Mouse (Mus musculus) G1E (cell line): ENCODE measurements around the gene Hhip. TPM values are rescaled to one million over a fixed set of nuclear protein-coding genes. Genes with fewer than 3 reads are reported as not detected.

Experiments used
- ATAC-seq: 2 replicates; pipeline ENCODE4 v1.8.0; 2016; ENCODE audit warnings: mild to moderate bottlenecking; ENCODE audit not compliant: insufficient number of reproducible peaks, poor library complexity, low FRiP score, severe bottlenecking; ENCODE audit errors: extremely low read depth
- DNase-seq: peaks from one replicate; pipeline ENCODE4 v3.0.0; 2012; ENCODE audit warnings: low spot score
- H3K27me3 ChIP-seq: 2 replicates; pipeline ENCODE4 v1.6.1; 2012; ENCODE audit warnings: mild to moderate bottlenecking, low read length, inconsistent platforms; ENCODE audit not compliant: insufficient read depth
- H3K36me3 ChIP-seq: replicated peaks from 2 replicates; pipeline ENCODE3; 2012; ENCODE audit warnings: mild to moderate bottlenecking, inconsistent platforms
- H3K4me1 ChIP-seq: 2 replicates; pipeline ENCODE4 v1.6.1; 2012; ENCODE audit warnings: low read depth, low read length, inconsistent platforms, mixed read lengths; ENCODE audit not compliant: insufficient read depth
- H3K4me3 ChIP-seq: 2 replicates; pipeline ENCODE4 v1.5.1; 2012; ENCODE audit warnings: low read depth, mild to moderate bottlenecking, inconsistent platforms, low read length, moderate library complexity, mixed read lengths
- H3K9me3 ChIP-seq: replicated peaks from 2 replicates; pipeline ENCODE4 v1.6.1; 2012; ENCODE audit warnings: inconsistent platforms
- CTCF ChIP-seq: IDR thresholded peaks from 2 replicates; pipeline ENCODE4 v1.5.1; 2012; ENCODE audit warnings: low read depth, low read length, inconsistent platforms, mixed read lengths
- GATA1 ChIP-seq: IDR thresholded peaks from 2 replicates; pipeline ENCODE4 v1.6.1; 2012; ENCODE audit warnings: borderline replicate concordance, low read length, inconsistent platforms, mixed read lengths
- GATA2 ChIP-seq: IDR thresholded peaks from 2 replicates; pipeline ENCODE4 v1.6.1; 2012; ENCODE audit warnings: low read depth, low read length, inconsistent platforms, borderline replicate concordance
- POLR2AphosphoS5 ChIP-seq: IDR thresholded peaks from 2 replicates; pipeline ENCODE4 v1.6.1; 2012; ENCODE audit warnings: low read depth, low read length, inconsistent platforms; ENCODE audit not compliant: insufficient replicate concordance
- TAL1 ChIP-seq: conservative IDR thresholded peaks from 2 replicates; pipeline ENCODE4 v1.6.1; 2012; ENCODE audit warnings: low read depth, low read length, inconsistent platforms, mixed read lengths
- polyA plus RNA-seq: library from polyadenylated mRNA; stranded (reverse); fragments of >175 nt; gene quantifications from 2 replicates; pipeline ENCODE4 v1.2.3, GENCODE M21; 2012
- total RNA-seq, 2 experiments: library from RNA; stranded (forward) in 1 of 2; stranded (reverse) in 1 of 2; fragments of 200-1000 nt in 1 of 2; fragments of >200 nt in 1 of 2; fragmentation: Nextera tagmentation in 1 of 2; gene quantifications; 2 replicates each; pipeline ENCODE4 v1.2.3; 2014 to 2017

Hhip gene
- total and polyA plus RNA-seq, 3 experiments, result 0.05 TPM; not detected in 2

DNA sequence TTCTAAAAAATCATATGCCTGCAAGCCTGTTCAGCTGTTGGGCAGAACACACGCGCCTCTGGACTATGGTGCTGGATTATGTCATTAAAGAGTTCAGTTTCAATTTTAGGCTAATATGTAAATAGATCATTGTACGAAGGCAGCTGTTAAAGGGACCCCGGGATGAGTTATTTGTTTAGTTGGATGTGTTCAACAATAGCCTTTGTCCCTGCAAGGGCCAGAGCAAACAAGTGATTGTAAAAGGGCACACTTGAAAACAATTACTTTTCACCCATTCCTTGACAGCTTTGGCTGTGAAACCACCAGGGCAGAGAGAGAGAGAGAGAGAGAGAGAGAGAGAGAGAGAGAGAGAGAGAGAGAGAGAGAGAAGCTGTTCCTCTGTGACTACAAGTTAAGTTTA, 3.6 kb downstream of the Hhip start:
- no peak for TF ChIP-seq TAL1
- TF ChIP-seq GATA1, result no peak
- no peak for TF ChIP-seq GATA2
- no peak for TF ChIP-seq CTCF
- TF ChIP-seq POLR2AphosphoS5, result no peak
- H3K4me3 ChIP-seq, result no peak overlapping the region
- ATAC-seq (no peak), DNase-seq (no peak)
- no peaks in the 10 kb centered on the region; the same call in 1 of the 2 replicates for H3K4me1 ChIP-seq
- no peaks in the 10 kb centered on the region for H3K36me3 ChIP-seq
- H3K27me3 ChIP-seq, result peaks cover 11% of the 10 kb centered on the region; the same call in 1 of the 2 replicates
- H3K9me3 ChIP-seq, result no peaks in the 10 kb centered on the region

DNA sequence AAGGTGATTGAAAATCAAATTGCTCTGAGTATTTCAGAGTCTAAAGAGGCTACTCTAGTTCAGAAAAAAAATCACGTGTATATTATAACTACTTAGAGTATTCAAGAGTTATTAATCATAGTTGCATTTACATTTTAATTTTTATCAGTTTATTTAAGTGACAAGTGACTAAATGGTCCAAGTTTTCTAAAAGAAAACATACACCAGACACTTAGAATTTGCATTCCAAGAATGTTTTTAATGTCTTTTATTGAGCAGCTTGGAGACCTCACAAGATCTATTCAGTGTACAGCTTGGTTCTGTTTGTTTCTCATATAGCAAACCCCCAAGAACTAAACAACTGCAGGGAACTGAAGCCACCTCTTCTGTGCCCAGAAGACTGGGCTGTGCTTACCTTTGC, 5.0 kb downstream of the Hhip start:
- H3K4me1 ChIP-seq, result no peaks in the 10 kb centered on the region; the same call in 1 of the 2 replicates
- H3K36me3 ChIP-seq, result no peaks in the 10 kb centered on the region
- no peak for TF ChIP-seq CTCF
- no peak for TF ChIP-seq GATA2
- no peak for TF ChIP-seq GATA1
- ATAC-seq (no peak), DNase-seq (no peak)
- H3K9me3 ChIP-seq, result no peaks in the 10 kb centered on the region
- peaks cover 11% of the 10 kb centered on the region; the same call in 1 of the 2 replicates for H3K27me3 ChIP-seq
- no peak overlapping the region for H3K4me3 ChIP-seq

- H3K36me3 ChIP-seq, result no peaks in the 10 kb centered on the region
- H3K4me3 ChIP-seq, result no peak overlapping the region
- H3K9me3 ChIP-seq, result no peaks in the 10 kb centered on the region
- ATAC-seq (no peak), DNase-seq (no peak)
- no peak for TF ChIP-seq POLR2AphosphoS5
- TF ChIP-seq GATA1, result no peak
- TF ChIP-seq GATA2, result no peak
- TF ChIP-seq CTCF, result no peak
- TF ChIP-seq TAL1, result no peak
- 0 out of 2 replicates have a peak, but pooled peaks cover 4% of the 10 kb centered on the region for H3K27me3 ChIP-seq
- H3K4me1 ChIP-seq, result no peaks in the 10 kb centered on the region
These were observed 6.3 kb downstream of the Hhip start for GRCm38 (mm10) chr8:80051494-80051893.

DNA sequence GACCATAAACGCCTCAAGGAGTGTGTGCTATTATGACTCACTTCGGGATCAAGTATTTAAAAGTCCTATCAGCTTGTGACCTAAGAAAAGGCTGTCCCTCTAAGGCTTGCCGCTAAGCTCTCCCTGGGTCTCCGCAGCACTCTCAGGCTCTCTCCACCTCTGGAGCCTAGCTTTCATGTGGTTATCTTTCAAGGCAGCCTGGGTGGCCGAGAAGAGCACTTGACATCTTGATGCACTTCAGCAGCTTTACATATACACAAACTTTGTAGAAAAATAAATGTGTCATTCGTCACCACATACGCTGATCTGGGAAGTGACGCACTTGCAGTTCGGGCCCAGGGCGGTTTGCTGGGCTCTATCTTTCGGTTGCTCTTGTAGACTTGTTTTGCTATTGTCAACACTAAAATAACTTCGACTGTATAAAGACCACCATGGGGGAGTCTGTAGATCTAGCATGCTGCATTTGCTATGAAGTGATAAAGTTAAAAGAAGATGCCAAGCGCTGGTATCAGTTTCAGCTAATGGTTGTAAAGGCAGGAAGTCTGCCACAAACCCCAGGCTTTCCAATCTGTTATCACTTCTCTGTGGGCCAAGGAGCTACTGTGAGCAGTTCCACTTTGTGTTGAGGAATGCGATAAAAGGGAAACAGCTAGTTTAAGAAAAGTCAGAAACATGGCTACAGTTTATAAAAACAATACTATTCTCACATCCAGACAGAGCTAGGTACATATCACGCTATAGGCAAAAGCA, 8.4 kb downstream of the Hhip start:
- ATAC-seq, result no peak
- no peak for DNase-seq
- TF ChIP-seq CTCF (no peak), TAL1 (no peak), GATA2 (no peak), POLR2AphosphoS5 (no peak), GATA1 (no peak)

DNA sequence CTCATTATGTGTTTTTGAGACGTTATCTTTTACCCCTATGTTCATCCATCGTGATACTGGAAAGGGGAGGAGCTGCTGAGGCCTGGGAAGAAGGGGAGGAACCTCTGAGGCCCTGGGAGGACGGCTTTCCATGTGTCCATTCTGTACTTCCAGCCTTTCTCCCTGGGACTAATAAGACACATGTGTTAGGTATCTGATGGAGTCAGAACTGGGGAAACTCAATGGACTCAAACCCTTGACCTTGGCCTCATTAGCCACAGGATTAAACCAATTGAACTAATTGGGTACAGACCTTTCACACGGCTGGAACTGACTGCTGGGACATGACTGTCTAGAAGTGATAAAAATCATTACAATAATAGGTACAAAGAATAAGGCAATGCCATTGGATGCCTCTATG, 9.6 kb downstream of the Hhip start:
- TF ChIP-seq POLR2AphosphoS5 (no peak), TAL1 (no peak), GATA2 (no peak), GATA1 (no peak), CTCF (no peak)
- DNase-seq (no peak), ATAC-seq (no peak)
- H3K9me3 ChIP-seq, result no peaks in the 10 kb centered on the region
- peaks cover 6% of the 10 kb centered on the region; the same call in 1 of the 2 replicates for H3K27me3 ChIP-seq
- H3K4me1 ChIP-seq, result no peaks in the 10 kb centered on the region
- H3K36me3 ChIP-seq, result no peaks in the 10 kb centered on the region
- no peak overlapping the region for H3K4me3 ChIP-seq

More for the DNA sequence above, 8.4 kb downstream of the Hhip start:
- Histone ChIP-seq H3K4me1 (no peaks in the 10 kb centered on the region), H3K36me3 (no peaks in the 10 kb centered on the region), H3K9me3 (no peaks in the 10 kb centered on the region), H3K27me3 (0 out of 2 replicates have a peak, but pooled peaks cover 4% of the 10 kb centered on the region), H3K4me3 (no peak overlapping the region)

GRCm38 (mm10) chr8:80037644-80038253, 20.1 kb downstream of the Hhip start:
- no peak overlapping the region for H3K4me3 ChIP-seq
- 0 out of 2 replicates have a peak, but pooled peaks cover 3% of the 10 kb centered on the region for H3K27me3 ChIP-seq
- H3K4me1 ChIP-seq, result no peaks in the 10 kb centered on the region
- TF ChIP-seq GATA2 (no peak), POLR2AphosphoS5 (no peak), TAL1 (no peak), CTCF (no peak), GATA1 (no peak)
- DNase-seq, result no peak
- no peaks in the 10 kb centered on the region for H3K9me3 ChIP-seq
- no peaks in the 10 kb centered on the region for H3K36me3 ChIP-seq
- ATAC-seq, result no peak

DNA sequence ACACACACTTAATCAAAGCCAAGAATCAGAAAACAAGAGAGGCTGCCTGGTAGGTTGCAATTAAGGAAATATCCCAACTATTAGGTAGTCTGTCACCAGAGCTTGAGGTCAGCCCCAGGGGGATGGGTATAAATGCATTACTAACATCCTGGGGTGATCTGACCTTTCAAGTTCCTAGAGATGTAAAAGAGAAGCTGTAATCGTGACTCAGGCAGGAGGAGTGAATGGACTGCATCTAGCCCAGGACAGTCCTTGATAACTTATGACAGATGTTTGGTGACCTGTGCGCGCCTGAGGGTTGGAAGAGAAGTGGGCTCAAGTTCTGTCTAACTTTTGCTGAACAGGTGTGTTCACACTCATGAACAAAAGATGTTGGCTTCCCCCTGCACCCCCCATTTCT, 25.2 kb downstream of the Hhip start:
- H3K9me3 ChIP-seq, result no peaks in the 10 kb centered on the region
- no peaks in the 10 kb centered on the region; the same call in 1 of the 2 replicates for H3K27me3 ChIP-seq
- H3K4me1 ChIP-seq, result no peaks in the 10 kb centered on the region
- ATAC-seq, result no peak
- H3K36me3 ChIP-seq, result no peaks in the 10 kb centered on the region
- no peak for TF ChIP-seq POLR2AphosphoS5
- TF ChIP-seq GATA2, result no peak
- TF ChIP-seq GATA1, result no peak
- DNase-seq, result no peak
- no peak overlapping the region for H3K4me3 ChIP-seq
